Mouse (Mus musculus) ES-E14 (cell line): ENCODE measurements at regions not wholly inside any gene's neighbourhood (a gene's known extent, or its start where the extent isn't known, plus 50 kb on each side); places are given as distances from the start of the nearest gene placed in this dataset.
A peak's percentile ranks its signal among the peaks of the same experiment; 100 is the strongest.

Source experiments
- DNase-seq: peaks from one replicate; pipeline ENCODE4 v3.0.0-alpha.2; 2013; ENCODE audit warnings: low read depth, low spot score
- H3K27ac ChIP-seq: 2 replicates; pipeline ENCODE4 v1.5.1; 2012; ENCODE audit warnings: low read depth, mild to moderate bottlenecking, low read length, moderate library complexity, mixed read lengths; ENCODE audit not compliant: poor library complexity, insufficient read depth, severe bottlenecking
- H3K36me3 ChIP-seq: 2 replicates; pipeline ENCODE4 v1.6.1; 2012; ENCODE audit warnings: mild to moderate bottlenecking, low read length, moderate library complexity, mixed read lengths; ENCODE audit not compliant: control insufficient read depth, poor library complexity, insufficient read depth, severe bottlenecking
- H3K4me1 ChIP-seq, 2 experiments: fragments of 150-350 bp in 1 of 2; sonication (generic) in 1 of 2; 2 replicates each; pipeline ENCODE4 v1.6.1; 2012; ENCODE audit warnings: low read length in 2 of 2, mild to moderate bottlenecking in 1 of 2, mixed read lengths in 1 of 2; ENCODE audit not compliant: control insufficient read depth in 2 of 2, insufficient read depth in 2 of 2, poor library complexity in 1 of 2
- H3K4me3 ChIP-seq, 2 experiments: fragments of 150-350 bp in 1 of 2; sonication (generic) in 1 of 2; 2 replicates each; pipeline ENCODE4 v1.5.1; 2012; ENCODE audit warnings: low read length in 2 of 2, low read depth in 1 of 2, mild to moderate bottlenecking in 1 of 2, mixed read lengths in 1 of 2; ENCODE audit not compliant: insufficient read depth in 1 of 2, poor library complexity in 1 of 2, severe bottlenecking in 1 of 2
- H3K9ac ChIP-seq: 2 replicates; pipeline ENCODE4 v1.6.1; 2012; ENCODE audit warnings: low read depth, mild to moderate bottlenecking, low read length, mixed read lengths; ENCODE audit not compliant: poor library complexity, insufficient read depth, severe bottlenecking
- H3K9me3 ChIP-seq: fragments of 150-350 bp; sonication (generic); 2 replicates; pipeline ENCODE4 v1.6.1; 2012; ENCODE audit warnings: low read depth, mild to moderate bottlenecking, low read length; ENCODE audit not compliant: control insufficient read depth, insufficient read depth
- CHD2 ChIP-seq: IDR thresholded peaks from 2 replicates; pipeline ENCODE4 v1.6.1; 2014; ENCODE audit warnings: mild to moderate bottlenecking, low read depth, low read length, inconsistent platforms
- HCFC1 ChIP-seq: IDR thresholded peaks from 2 replicates; pipeline ENCODE4 v1.6.1; 2012; ENCODE audit warnings: low read length, inconsistent platforms, borderline replicate concordance; ENCODE audit not compliant: insufficient read depth
- MAFK ChIP-seq: IDR thresholded peaks from 2 replicates; pipeline ENCODE4 v1.6.1; 2014; ENCODE audit warnings: mild to moderate bottlenecking, low read depth, low read length, inconsistent platforms; ENCODE audit not compliant: insufficient read depth
- ZC3H11A ChIP-seq: IDR thresholded peaks from 2 replicates; pipeline ENCODE4 v1.6.1; 2012; ENCODE audit warnings: low read depth, mild to moderate bottlenecking, inconsistent platforms, low read length, borderline replicate concordance
- ZNF384 ChIP-seq: IDR thresholded peaks from 2 replicates; pipeline ENCODE4 v1.6.1; 2012; ENCODE audit warnings: low read depth, low read length, inconsistent platforms
- in situ Hi-C, 2 experiments: fragments of 600-800 bp; cut with MboI; formaldehyde crosslinking; loops; one replicate each; pipeline ENCODE4 v1.15.1; 2025; ENCODE audit warnings: low sequenced_read_pairs in 2 of 2, inconsistent platforms in 1 of 2; ENCODE audit not compliant: unreplicated experiment in 2 of 2

GRCm38 (mm10) chr13:79037883-79038282 is 838.3 kb upstream of the Nr2f1 start:
- no peak overlapping the region for H3K9ac ChIP-seq
- in situ Hi-C loops = no loop called here

GRCm38 (mm10) chr13:79035276-79035675 is 835.7 kb upstream of the Nr2f1 start:
- no peak for DNase-seq
- no peak overlapping the region for H3K27ac ChIP-seq
- H3K4me3 ChIP-seq = no peak overlapping the region
- TF ChIP-seq CHD2 = no peak
- no peak for TF ChIP-seq HCFC1
- no peak for TF ChIP-seq MAFK
- TF ChIP-seq ZNF384 = no peak
- TF ChIP-seq ZC3H11A = no peak
- no peaks in the 10 kb centered on the region for H3K9me3 ChIP-seq
- H3K4me1 ChIP-seq = no peaks in the 10 kb centered on the region
- no peaks in the 10 kb centered on the region for H3K36me3 ChIP-seq
- in situ Hi-C loops = no loop called here
- no peak overlapping the region for H3K9ac ChIP-seq

More at GRCm38 (mm10) chr13:79037883-79038282, 838.3 kb upstream of the Nr2f1 start:
- no peaks in the 10 kb centered on the region for H3K9me3 ChIP-seq
- TF ChIP-seq ZC3H11A (no peak), CHD2 (no peak), HCFC1 (no peak), MAFK (no peak)
- no peaks in the 10 kb centered on the region for H3K36me3 ChIP-seq
- H3K27ac ChIP-seq = no peak overlapping the region
- no peak overlapping the region for H3K4me3 ChIP-seq
- no peak for DNase-seq
- no peaks in the 10 kb centered on the region for H3K4me1 ChIP-seq

- Histone ChIP-seq H3K4me1 (peaks cover 0 to 3% of the 10 kb centered on the region in 2 experiments; a peak in 1 of 4 replicates), H3K27ac (no peak overlapping the region), H3K4me3 (no peak overlapping the region), H3K9me3 (no peaks in the 10 kb centered on the region), H3K36me3 (no peaks in the 10 kb centered on the region), H3K9ac (no peak overlapping the region)
- in situ Hi-C loops = no loop called here
- TF ChIP-seq CHD2 (no peak), ZC3H11A (no peak), ZNF384 (no peak), HCFC1 (no peak), MAFK (no peak)
- no peak for DNase-seq
Measured at GRCm38 (mm10) chr13:79029974-79030373, 830.4 kb upstream of the Nr2f1 start.

- in situ Hi-C loops = no loop called here
- no peak overlapping the region for H3K4me3 ChIP-seq
Measured at GRCm38 (mm10) chr13:79027877-79028760, 828.6 kb upstream of the Nr2f1 start.

More at GRCm38 (mm10) chr13:79027877-79028760, 828.6 kb upstream of the Nr2f1 start:
- H3K9ac ChIP-seq = no peak overlapping the region
- no peaks in the 10 kb centered on the region for H3K36me3 ChIP-seq
- H3K27ac ChIP-seq = no peak overlapping the region
- peak; percentile 85 for TF ChIP-seq ZC3H11A
- TF ChIP-seq MAFK = no peak
- H3K4me1 ChIP-seq = peaks cover 0 to 3% of the 10 kb centered on the region in 2 experiments; a peak in 1 of 4 replicates
- no peaks in the 10 kb centered on the region for H3K9me3 ChIP-seq
- peak; percentile 35 for DNase-seq
